Mouse (Mus musculus): ENCODE results near the gene Mylk. TPM values are rescaled to one million over a fixed set of nuclear protein-coding genes. Genes with fewer than 3 reads are reported as not detected.

The Mylk gene
- total and polyA plus RNA-seq, 3 experiments = 0.04 to 0.10 TPM; not detected in 1

- H3K4me2 ChIP-seq (ENCODE audit: insufficient read depth, low read depth, poor library complexity, severe bottlenecking) = no peak overlapping the region
- H3K4me3 ChIP-seq (replicated peaks in 1 of 3; ENCODE audit: low read depth in 2 of 3, low read length in 2 of 3, poor library complexity in 1 of 3) = no peak overlapping the region
- no peak for DNase-seq (ENCODE audit: extremely low read depth)
- peak; percentile 41; the same call in 1 of the 2 replicates for TF ChIP-seq IRF4 (IDR thresholded peaks at IDR 0.05; ENCODE audit: low read depth, low read length)
- TF ChIP-seq NRF1 (IDR thresholded peaks at IDR 0.05; ENCODE audit: low read depth, low read length) = no peak
- TF ChIP-seq EP300 (IDR thresholded peaks at IDR 0.05; ENCODE audit: low read length) = 0 out of 2 replicates have a peak, but pooled peaks have one; percentile 15
- no peak overlapping the region for H3K9ac ChIP-seq (ENCODE audit: insufficient read depth, low read depth)
- no peaks in the 10 kb centered on the region for H3K9me3 ChIP-seq (replicated peaks; ENCODE audit: low read length)
- peaks cover 44% of the 10 kb centered on the region for H3K27me3 ChIP-seq (replicated peaks)
- no peaks in the 10 kb centered on the region for H3K36me3 ChIP-seq (replicated peaks in 1 of 2; ENCODE audit: control insufficient read depth in 1 of 2, insufficient read depth in 1 of 2, low read length in 1 of 2)
- dilution Hi-C loops (cut with MboI; ENCODE audit: extremely low pct_ligation_motif_present, extremely low pct_unique_long_range_greater_than_20kb, low sequenced_read_pairs) = no loop called here
- H3K4me1 ChIP-seq (ENCODE audit: control insufficient read depth in 1 of 2, insufficient read depth in 2 of 2) = peaks cover 19% of the 10 kb centered on the region in 2 experiments
- in situ Hi-C loops (cut with MboI; ENCODE audit: low pct_ligation_motif_present, low pct_unique_long_range_greater_than_20kb, low sequenced_read_pairs) = no loop called here
- H3K27ac ChIP-seq (ENCODE audit: insufficient read depth, low read depth) = no peak overlapping the region
- H3K79me2 ChIP-seq (replicated peaks; ENCODE audit: control insufficient read depth, extremely low read depth, insufficient read depth, poor library complexity, severe bottlenecking) = no peaks in the 10 kb centered on the region
These were observed 251.1 kb downstream of the Mylk start for GRCm38 (mm10) chr16:34996133-34996532.

GRCm38 (mm10) chr16:34997052-34997451, 252.0 kb downstream of the Mylk start:
- H3K4me2 ChIP-seq (ENCODE audit: insufficient read depth, low read depth, poor library complexity, severe bottlenecking) = no peak overlapping the region
- H3K4me3 ChIP-seq (replicated peaks in 1 of 3; ENCODE audit: low read depth in 2 of 3, low read length in 2 of 3, poor library complexity in 1 of 3) = no peak overlapping the region
- TF ChIP-seq CTCF (conservative IDR thresholded peaks at IDR 0.05 in 1 of 2, IDR thresholded peaks at IDR 0.05 in 1 of 2; ENCODE audit: low read depth in 2 of 2, low read length in 2 of 2) (no peak), JUND (conservative IDR thresholded peaks at IDR 0.05; ENCODE audit: low read depth, low read length) (no peak), EP300 (IDR thresholded peaks at IDR 0.05; ENCODE audit: low read length) (0 out of 2 replicates have a peak, but pooled peaks have one; percentile 5), ZMIZ1 (IDR thresholded peaks at IDR 0.05; ENCODE audit: low read depth, low read length) (no peak), MXI1 (IDR thresholded peaks at IDR 0.05; ENCODE audit: low read depth, low read length) (no peak), PAX5 (IDR thresholded peaks at IDR 0.05; ENCODE audit: low read length) (no peak), BHLHE40 (IDR thresholded peaks at IDR 0.05; ENCODE audit: low read depth, low read length) (peak; percentile 43), IRF4 (IDR thresholded peaks at IDR 0.05; ENCODE audit: low read depth, low read length) (no peak), MEF2A (IDR thresholded peaks at IDR 0.05; ENCODE audit: borderline replicate concordance, low read depth, low read length) (no peak), ETS1 (conservative IDR thresholded peaks at IDR 0.05; ENCODE audit: low read depth, low read length) (peak; percentile 41)
- no peak overlapping the region for H3K9ac ChIP-seq (ENCODE audit: insufficient read depth, low read depth)
- H3K9me3 ChIP-seq (replicated peaks; ENCODE audit: low read length) = no peaks in the 10 kb centered on the region
- in situ Hi-C loops (cut with MboI; ENCODE audit: low pct_ligation_motif_present, low pct_unique_long_range_greater_than_20kb, low sequenced_read_pairs) (no loop called here), dilution Hi-C loops (cut with MboI; ENCODE audit: extremely low pct_ligation_motif_present, extremely low pct_unique_long_range_greater_than_20kb, low sequenced_read_pairs) (no loop called here)
- H3K27me3 ChIP-seq (replicated peaks) = peaks cover 35% of the 10 kb centered on the region
- H3K27ac ChIP-seq (ENCODE audit: insufficient read depth, low read depth) = no peak overlapping the region
- DNase-seq (ENCODE audit: extremely low read depth) = peak; percentile 32
- no peaks in the 10 kb centered on the region for H3K36me3 ChIP-seq (replicated peaks in 1 of 2; ENCODE audit: control insufficient read depth in 1 of 2, insufficient read depth in 1 of 2, low read length in 1 of 2)
- H3K4me1 ChIP-seq (ENCODE audit: control insufficient read depth in 1 of 2, insufficient read depth in 2 of 2) = peaks cover 19% of the 10 kb centered on the region in 2 experiments
- no peaks in the 10 kb centered on the region for H3K79me2 ChIP-seq (replicated peaks; ENCODE audit: control insufficient read depth, extremely low read depth, insufficient read depth, poor library complexity, severe bottlenecking)

- Histone ChIP-seq H3K4me1 (ENCODE audit: control insufficient read depth in 1 of 2, insufficient read depth in 2 of 2) (peaks cover 19% of the 10 kb centered on the region in 2 experiments), H3K27me3 (replicated peaks) (peaks cover 33% of the 10 kb centered on the region), H3K79me2 (replicated peaks; ENCODE audit: control insufficient read depth, extremely low read depth, insufficient read depth, poor library complexity, severe bottlenecking) (no peaks in the 10 kb centered on the region), H3K27ac (ENCODE audit: insufficient read depth, low read depth) (no peak overlapping the region), H3K9me3 (replicated peaks; ENCODE audit: low read length) (no peaks in the 10 kb centered on the region), H3K4me3 (replicated peaks in 1 of 3; ENCODE audit: low read depth in 2 of 3, low read length in 2 of 3, poor library complexity in 1 of 3) (no peak overlapping the region), H3K4me2 (ENCODE audit: insufficient read depth, low read depth, poor library complexity, severe bottlenecking) (no peak overlapping the region), H3K9ac (ENCODE audit: insufficient read depth, low read depth) (no peak overlapping the region), H3K36me3 (replicated peaks in 1 of 2; ENCODE audit: control insufficient read depth in 1 of 2, insufficient read depth in 1 of 2, low read length in 1 of 2) (no peaks in the 10 kb centered on the region)
- dilution Hi-C loops (cut with MboI; ENCODE audit: extremely low pct_ligation_motif_present, extremely low pct_unique_long_range_greater_than_20kb, low sequenced_read_pairs) = no loop called here
- in situ Hi-C loops (cut with MboI; ENCODE audit: low pct_ligation_motif_present, low pct_unique_long_range_greater_than_20kb, low sequenced_read_pairs) = no loop called here
- TF ChIP-seq SMC3 (IDR thresholded peaks at IDR 0.05; ENCODE audit: low read depth, low read length) (no peak), EP300 (IDR thresholded peaks at IDR 0.05; ENCODE audit: low read length) (peak; percentile 4; the same call in 1 of the 2 replicates), JUND (conservative IDR thresholded peaks at IDR 0.05; ENCODE audit: low read depth, low read length) (no peak), MAX (IDR thresholded peaks at IDR 0.05; ENCODE audit: low read length) (no peak), MAFK (IDR thresholded peaks at IDR 0.05; ENCODE audit: insufficient replicate concordance, low read length) (no peak)
- peak; percentile 56 for DNase-seq (ENCODE audit: extremely low read depth)
These were observed 252.6 kb downstream of the Mylk start for GRCm38 (mm10) chr16:34997576-34997975.

All from CH12.LX (cell line).